Mouse (Mus musculus): ENCODE results near the gene Irf4. TPM values are rescaled to one million over a fixed set of nuclear protein-coding genes. Genes with fewer than 3 reads are reported as not detected.

Gene Irf4
- polyA plus RNA-seq (2015; fragmentation: Nextera tagmentation; extraction: Ambion mirVana) = 0.08 and 0.25 TPM in 2 replicates

GRCm38 (mm10) chr13:30749021-30749556 is at the start of gene Irf4:
TSS of gene Irf4 (plus strand) at chr13:30749226.
- no peaks in the 10 kb centered on the region for H3K36me3 ChIP-seq

GRCm38 (mm10) chr13:30702695-30703094 is 46.3 kb upstream of the Irf4 start:
- Histone ChIP-seq H3K27ac (no peak overlapping the region), H3K27me3 (no peaks in the 10 kb centered on the region), H3K36me3 (no peaks in the 10 kb centered on the region), H3K4me2 (no peak overlapping the region), H3K4me1 (no peaks in the 10 kb centered on the region), H3K9ac (no peak overlapping the region), H3K9me3 (replicated peaks) (no peaks in the 10 kb centered on the region), H3K4me3 (replicated peaks) (no peak overlapping the region)
- WGBS = 86% methylated on average over 5 of the region's 5 CpGs
- ATAC-seq (replicated peaks; ENCODE audit: low FRiP score) = no peak

More at GRCm38 (mm10) chr13:30749021-30749556, at the start of gene Irf4:
- under 1% methylated on average over 21 of the region's 21 CpGs for WGBS
- Histone ChIP-seq H3K4me2 (peak within 1 kb of the TSS; percentile 85), H3K9ac (peak within 1 kb of the TSS; percentile 21; the same call in 1 of the 2 replicates), H3K9me3 (replicated peaks) (no peaks in the 10 kb centered on the region), H3K4me3 (replicated peaks) (peak within 1 kb of the TSS; percentile 44), H3K27ac (no peak within 1 kb of the TSS), H3K27me3 (peaks cover 79% of the 10 kb centered on the region), H3K4me1 (peaks cover 28% of the 10 kb centered on the region)
- peak; percentile 90 for ATAC-seq (replicated peaks; ENCODE audit: low FRiP score)

- H3K4me3 ChIP-seq (replicated peaks) = no peak overlapping the region
- 84% methylated on average over 8 of the region's 8 CpGs for WGBS
- no peak for ATAC-seq (replicated peaks; ENCODE audit: low FRiP score)
Measured at GRCm38 (mm10) chr13:30704246-30705095, 44.6 kb upstream of the Irf4 start.

GRCm38 (mm10) chr13:30711066-30711465 is 38.0 kb upstream of the Irf4 start:
- Histone ChIP-seq H3K27ac (no peak overlapping the region), H3K36me3 (peaks cover 7% of the 10 kb centered on the region; the same call in 1 of the 2 replicates), H3K9me3 (replicated peaks) (no peaks in the 10 kb centered on the region), H3K4me1 (0 out of 2 replicates have a peak, but pooled peaks cover 8% of the 10 kb centered on the region), H3K4me2 (no peak overlapping the region), H3K9ac (no peak overlapping the region), H3K4me3 (replicated peaks) (no peak overlapping the region), H3K27me3 (no peaks in the 10 kb centered on the region)
- WGBS = 72% methylated on average over 2 of the region's 2 CpGs
- ATAC-seq (replicated peaks; ENCODE audit: low FRiP score) = no peak

More at GRCm38 (mm10) chr13:30704246-30705095, 44.6 kb upstream of the Irf4 start:
- no peak overlapping the region for H3K4me2 ChIP-seq
- H3K9me3 ChIP-seq (replicated peaks) = no peaks in the 10 kb centered on the region
- H3K9ac ChIP-seq = no peak overlapping the region
- peaks cover 7% of the 10 kb centered on the region; the same call in 1 of the 2 replicates for H3K36me3 ChIP-seq
- H3K27ac ChIP-seq = no peak overlapping the region
- H3K4me1 ChIP-seq = no peaks in the 10 kb centered on the region
- no peaks in the 10 kb centered on the region for H3K27me3 ChIP-seq

GRCm38 (mm10) chr13:30711711-30712110 is 37.3 kb upstream of the Irf4 start:
- H3K4me3 ChIP-seq (replicated peaks) = no peak overlapping the region
- 95% methylated on average over 3 of the region's 3 CpGs for WGBS

GRCm38 (mm10) chr13:30712280-30712679 is 36.7 kb upstream of the Irf4 start:
- no peak overlapping the region for H3K4me2 ChIP-seq
- H3K36me3 ChIP-seq = peaks cover 7% of the 10 kb centered on the region; the same call in 1 of the 2 replicates
- peak; percentile 86 for ATAC-seq (replicated peaks; ENCODE audit: low FRiP score)
- H3K27ac ChIP-seq = no peak overlapping the region
- 43% methylated on average over 6 of the region's 6 CpGs for WGBS
- H3K4me1 ChIP-seq = 0 out of 2 replicates have a peak, but pooled peaks cover 8% of the 10 kb centered on the region
- no peak overlapping the region for H3K4me3 ChIP-seq (replicated peaks)
- H3K9me3 ChIP-seq (replicated peaks) = no peaks in the 10 kb centered on the region
- no peak overlapping the region for H3K9ac ChIP-seq
- H3K27me3 ChIP-seq = no peaks in the 10 kb centered on the region

More at GRCm38 (mm10) chr13:30711711-30712110, 37.3 kb upstream of the Irf4 start:
- no peaks in the 10 kb centered on the region for H3K27me3 ChIP-seq
- no peaks in the 10 kb centered on the region for H3K9me3 ChIP-seq (replicated peaks)
- ATAC-seq (replicated peaks; ENCODE audit: low FRiP score) = no peak
- H3K4me2 ChIP-seq = no peak overlapping the region
- H3K4me1 ChIP-seq = 0 out of 2 replicates have a peak, but pooled peaks cover 8% of the 10 kb centered on the region
- peaks cover 7% of the 10 kb centered on the region; the same call in 1 of the 2 replicates for H3K36me3 ChIP-seq
- no peak overlapping the region for H3K27ac ChIP-seq
- H3K9ac ChIP-seq = no peak overlapping the region

- Histone ChIP-seq H3K27ac (no peak overlapping the region), H3K4me3 (replicated peaks) (no peak overlapping the region), H3K27me3 (no peaks in the 10 kb centered on the region), H3K4me1 (0 out of 2 replicates have a peak, but pooled peaks cover 8% of the 10 kb centered on the region), H3K9ac (no peak overlapping the region), H3K4me2 (no peak overlapping the region), H3K9me3 (replicated peaks) (no peaks in the 10 kb centered on the region), H3K36me3 (peaks cover 3% of the 10 kb centered on the region; the same call in 1 of the 2 replicates)
- 30% methylated on average over 3 of the region's 3 CpGs for WGBS
- ATAC-seq (replicated peaks; ENCODE audit: low FRiP score) = peak; percentile 30
Measured at GRCm38 (mm10) chr13:30713621-30714020, 35.4 kb upstream of the Irf4 start.

GRCm38 (mm10) chr13:30714552-30714951 is 34.5 kb upstream of the Irf4 start:
- 86% methylated on average over 6 of the region's 6 CpGs for WGBS
- Histone ChIP-seq H3K4me2 (no peak overlapping the region), H3K9ac (no peak overlapping the region), H3K4me1 (peaks cover 14% of the 10 kb centered on the region), H3K4me3 (replicated peaks) (no peak overlapping the region), H3K27ac (no peak overlapping the region), H3K27me3 (no peaks in the 10 kb centered on the region), H3K9me3 (replicated peaks) (no peaks in the 10 kb centered on the region), H3K36me3 (no peaks in the 10 kb centered on the region)
- ATAC-seq (replicated peaks; ENCODE audit: low FRiP score) = no peak

- peaks cover 19% of the 10 kb centered on the region for H3K4me1 ChIP-seq
- no peak overlapping the region for H3K27ac ChIP-seq
- no peak for ATAC-seq (replicated peaks; ENCODE audit: low FRiP score)
- 85% methylated on average over 7 of the region's 7 CpGs for WGBS
- no peak overlapping the region for H3K9ac ChIP-seq
- H3K36me3 ChIP-seq = no peaks in the 10 kb centered on the region
- H3K4me3 ChIP-seq (replicated peaks) = no peak overlapping the region
- H3K4me2 ChIP-seq = no peak overlapping the region
- H3K9me3 ChIP-seq (replicated peaks) = no peaks in the 10 kb centered on the region
- H3K27me3 ChIP-seq = no peaks in the 10 kb centered on the region
Measured at GRCm38 (mm10) chr13:30715060-30715459, 34.0 kb upstream of the Irf4 start.

- no peak overlapping the region for H3K9ac ChIP-seq
- H3K27ac ChIP-seq = no peak overlapping the region
- no peak overlapping the region for H3K4me2 ChIP-seq
- H3K36me3 ChIP-seq = no peaks in the 10 kb centered on the region
- H3K4me3 ChIP-seq (replicated peaks) = no peak overlapping the region
- H3K27me3 ChIP-seq = no peaks in the 10 kb centered on the region
- WGBS = 91% methylated on average over 4 of the region's 4 CpGs
- peaks cover 19% of the 10 kb centered on the region for H3K4me1 ChIP-seq
- no peaks in the 10 kb centered on the region for H3K9me3 ChIP-seq (replicated peaks)
- ATAC-seq (replicated peaks; ENCODE audit: low FRiP score) = no peak
Measured at GRCm38 (mm10) chr13:30715573-30715972, 33.5 kb upstream of the Irf4 start.

- Histone ChIP-seq H3K4me1 (peaks cover 19% of the 10 kb centered on the region), H3K27me3 (no peaks in the 10 kb centered on the region), H3K27ac (no peak overlapping the region), H3K9me3 (replicated peaks) (no peaks in the 10 kb centered on the region), H3K4me3 (replicated peaks) (no peak overlapping the region), H3K4me2 (no peak overlapping the region), H3K9ac (no peak overlapping the region), H3K36me3 (no peaks in the 10 kb centered on the region)
- WGBS = 79% methylated on average over 5 of the region's 5 CpGs
- no peak for ATAC-seq (replicated peaks; ENCODE audit: low FRiP score)
Measured at GRCm38 (mm10) chr13:30716611-30717010, 32.4 kb upstream of the Irf4 start.

- no peak overlapping the region for H3K4me3 ChIP-seq (replicated peaks)
- ATAC-seq (replicated peaks; ENCODE audit: low FRiP score) = peak; percentile 59; the same call in 1 of the 2 replicates
Measured at GRCm38 (mm10) chr13:30722601-30723000, 26.4 kb upstream of the Irf4 start.

More at GRCm38 (mm10) chr13:30722601-30723000, 26.4 kb upstream of the Irf4 start:
- H3K4me2 ChIP-seq = no peak overlapping the region
- peaks cover 23% of the 10 kb centered on the region for H3K4me1 ChIP-seq
- WGBS = 12% methylated on average over 7 of the region's 7 CpGs
- H3K9me3 ChIP-seq (replicated peaks) = no peaks in the 10 kb centered on the region
- no peaks in the 10 kb centered on the region for H3K27me3 ChIP-seq
- no peak overlapping the region for H3K9ac ChIP-seq
- no peak overlapping the region for H3K27ac ChIP-seq
- no peaks in the 10 kb centered on the region for H3K36me3 ChIP-seq
